Mouse (Mus musculus): ENCODE data around the gene Gm20388.

- no peak for TF ChIP-seq CTCF (conservative IDR thresholded peaks at IDR 0.05; ENCODE audit: insufficient read depth, insufficient read length, low read depth, low read length)
- no peak for TF ChIP-seq POLR2A (IDR thresholded peaks at IDR 0.05; ENCODE audit: low read depth, low read length)
Observed at GRCm38 (mm10) chr8:120950674-120951218, 1040.1 kb downstream of the Gm20388 start.

Data from kidney, adult 2 months (tissue).